ENCODE assay signal across 23 mouse cellular contexts in the genomic region with DNA sequence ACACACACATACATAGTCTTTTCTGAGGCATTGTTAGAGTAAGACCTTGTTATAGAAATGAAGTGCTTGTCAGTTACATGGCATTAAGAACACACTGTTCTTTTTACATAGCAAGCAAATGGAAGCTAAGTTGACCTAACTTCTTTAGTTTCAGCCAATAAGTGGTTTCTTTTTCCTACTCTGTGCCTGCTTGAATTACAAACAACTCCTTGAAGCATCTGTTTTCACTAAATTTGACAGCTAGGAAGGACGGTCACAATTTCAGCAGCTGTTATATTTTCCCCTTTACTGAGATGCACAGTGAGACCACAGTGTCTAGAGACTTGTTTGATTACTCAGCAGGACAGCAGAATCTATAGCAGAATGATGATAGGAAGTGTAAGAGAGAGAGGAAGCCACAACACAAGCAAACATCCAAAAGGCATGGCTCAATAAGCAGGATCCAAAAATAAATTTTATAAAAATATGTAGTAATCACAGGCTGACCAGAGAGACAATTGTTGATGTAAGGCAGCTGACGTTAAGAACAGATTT.
DNase-seq lines count a peak whose midpoint lies in the region; ATAC-seq and TF ChIP-seq lines count a peak whose summit lies in the region.
"Had no signal": no experiment of that assay in that cellular context is flagged by ENCODE, and none has a peak within 500 bp of the region (broad histone marks: within the 10 kb centered on the region; RNA-seq: fewer than 3 reads in every experiment).

No protein-coding gene starts in this region.

- no peaks in the 10 kb centered on the region for H3K36me3 ChIP-seq in heart, postnatal 0 days (replicated peaks; ENCODE audit: control insufficient read depth, insufficient read depth, low read length)
- H3K36me3 ChIP-seq in lung, embryonic 14.5 days (ENCODE audit: insufficient read depth): no peaks in the 10 kb centered on the region
- no peaks in the 10 kb centered on the region for H3K36me3 ChIP-seq in stomach, embryonic 15.5 days
- H3K36me3 ChIP-seq: embryonic facial prominence, embryonic 15.5 days; heart, embryonic 12.5 days; hindbrain, embryonic 15.5 days; midbrain, embryonic 12.5 days; neural tube, embryonic 13.5 days had no signal

- intact Hi-C loops in heart, postnatal 25 days (cut with DNase I): no loop called here

- no peak overlapping the region for H3K4me3 ChIP-seq in heart, postnatal 0 days (ENCODE audit: low read depth, low read length)
- H3K4me3 ChIP-seq in lung, embryonic 14.5 days (ENCODE audit: low read depth, low read length): no peak overlapping the region
- no peak overlapping the region for H3K4me3 ChIP-seq in stomach, embryonic 15.5 days (replicated peaks)
- H3K4me3 ChIP-seq: embryonic facial prominence, embryonic 15.5 days; gastrocnemius, adult 2 months; heart, embryonic 12.5 days; hindbrain, embryonic 15.5 days; midbrain, embryonic 12.5 days; neural tube, embryonic 13.5 days had no signal

- TF ChIP-seq EP300 in heart, postnatal 0 days (IDR thresholded peaks at IDR 0.05; ENCODE audit: low read depth): no peak

- no peak for ATAC-seq in heart, postnatal 0 days (ENCODE audit: insufficient read depth, low read depth)
- ATAC-seq in lung, embryonic 14.5 days (ENCODE audit: insufficient read depth): no peak
- peak; percentile 14; the same call in 1 of the 2 replicates for ATAC-seq in stomach, embryonic 15.5 days (ENCODE audit: insufficient read depth, low FRiP score, low read depth)
- ATAC-seq in megakaryocyte progenitor cell, adult 5-6 weeks (replicated peaks; ENCODE audit: poor library complexity): no peak

- no peak overlapping the region for H3K9ac ChIP-seq in heart, postnatal 0 days (replicated peaks; ENCODE audit: low read depth, low read length)
- H3K9ac ChIP-seq in lung, embryonic 14.5 days: no peak overlapping the region
- no peak overlapping the region for H3K9ac ChIP-seq in stomach, embryonic 15.5 days
- H3K9ac ChIP-seq: embryonic facial prominence, embryonic 15.5 days; heart, embryonic 12.5 days; hindbrain, embryonic 15.5 days; midbrain, embryonic 12.5 days; neural tube, embryonic 13.5 days had no signal

- H3K27ac ChIP-seq in heart, postnatal 0 days (ENCODE audit: low read depth): no peak overlapping the region
- no peak overlapping the region for H3K27ac ChIP-seq in lung, embryonic 14.5 days (ENCODE audit: low read depth)
- H3K27ac ChIP-seq in stomach, embryonic 15.5 days: no peak overlapping the region
- H3K27ac ChIP-seq: embryonic facial prominence, embryonic 15.5 days; gastrocnemius, adult 2 months; hindbrain, embryonic 15.5 days; macrophage; midbrain, embryonic 12.5 days; neural tube, embryonic 13.5 days had no signal

- no peak for TF ChIP-seq CTCF in heart, postnatal 0 days (IDR thresholded peaks at IDR 0.05; ENCODE audit: low read depth)
- no peak for TF ChIP-seq CTCF in lung, embryonic 14.5 days (IDR thresholded peaks at IDR 0.05; ENCODE audit: low read depth)

- H3K4me2 ChIP-seq in heart, postnatal 0 days (ENCODE audit: low read depth, low read length): no peak overlapping the region
- no peak overlapping the region for H3K4me2 ChIP-seq in lung, embryonic 14.5 days
- no peak overlapping the region for H3K4me2 ChIP-seq in stomach, embryonic 15.5 days
- H3K4me2 ChIP-seq: embryonic facial prominence, embryonic 15.5 days; heart, embryonic 12.5 days; hindbrain, embryonic 15.5 days; midbrain, embryonic 12.5 days; neural tube, embryonic 13.5 days had no signal

- H3K4me1 ChIP-seq in heart, postnatal 0 days (ENCODE audit: control insufficient read depth, insufficient read depth): no peaks in the 10 kb centered on the region
- no peaks in the 10 kb centered on the region for H3K4me1 ChIP-seq in lung, embryonic 14.5 days (ENCODE audit: insufficient read depth)
- H3K4me1 ChIP-seq in stomach, embryonic 15.5 days: no peaks in the 10 kb centered on the region
- H3K4me1 ChIP-seq: embryonic facial prominence, embryonic 15.5 days; heart, embryonic 12.5 days; hindbrain, embryonic 15.5 days; midbrain, embryonic 12.5 days; neural tube, embryonic 13.5 days had no signal

- DNase-seq in heart, postnatal 0 days (ENCODE audit: low spot score): peak; percentile 12
- no peak for DNase-seq in heart, postnatal 25 days (ENCODE audit: low spot score)
- DNase-seq in lung, embryonic 14.5 days: peak; percentile 9
- no peak for DNase-seq in lung, postnatal 36 days
- DNase-seq in embryo, embryonic 11 days: peak; percentile 24
- DNase-seq: adrenal gland, postnatal 36 days; cerebellum, adult 11-12 months; cerebellum, postnatal 25 days; gastrocnemius, adult 2 months; heart, postnatal 4 days; kidney, adult 2 months; layer of hippocampus, postnatal 36 days; liver; right cerebral cortex, adult 18-20 months; thymus, postnatal 4 days had no signal

- 56% methylated on average over 2 of the region's 2 CpGs for WGBS in heart, postnatal 0 days
- WGBS in lung, embryonic 14.5 days: 32% methylated on average over 2 of the region's 2 CpGs
- WGBS in stomach, embryonic 15.5 days: 33% methylated on average over 2 of the region's 2 CpGs

- no peaks in the 10 kb centered on the region for H3K27me3 ChIP-seq in heart, postnatal 0 days (ENCODE audit: control insufficient read depth, insufficient read depth, low read length)
- H3K27me3 ChIP-seq in lung, embryonic 14.5 days (ENCODE audit: insufficient read depth, low read length): no peaks in the 10 kb centered on the region
- H3K27me3 ChIP-seq in stomach, embryonic 15.5 days (replicated peaks): no peaks in the 10 kb centered on the region
- H3K27me3 ChIP-seq: embryonic facial prominence, embryonic 15.5 days; heart, embryonic 12.5 days; hindbrain, embryonic 15.5 days; midbrain, embryonic 12.5 days; neural tube, embryonic 13.5 days had no signal

- no peaks in the 10 kb centered on the region for H3K9me3 ChIP-seq in heart, postnatal 0 days (replicated peaks; ENCODE audit: control insufficient read depth, low read length)
- no peaks in the 10 kb centered on the region for H3K9me3 ChIP-seq in lung, embryonic 14.5 days (ENCODE audit: low read depth, low read length)
- H3K9me3 ChIP-seq in stomach, embryonic 15.5 days: no peaks in the 10 kb centered on the region
- H3K9me3 ChIP-seq: embryonic facial prominence, embryonic 15.5 days; heart, embryonic 12.5 days; hindbrain, embryonic 15.5 days; midbrain, embryonic 12.5 days; neural tube, embryonic 13.5 days had no signal

Comparison
In these comparisons a context has a peak if more than half of its experiments do, and no peak if none do; other contexts are left out.
1. DNase-seq: peak in heart, postnatal 0 days (single experiment), lung, embryonic 14.5 days (single experiment) and embryo, embryonic 11 days (single experiment); none in heart, postnatal 25 days (single experiment) and lung, postnatal 36 days (single experiment).